Mouse (Mus musculus) adipocyte (in vitro differentiated cells): ENCODE data around the gene Lap3.

Experiments
- DNase-seq: peaks from one replicate; pipeline ENCODE4 v3.0.0-alpha.2; 2016; ENCODE audit warnings: low spot score

Lap3 gene

DNA sequence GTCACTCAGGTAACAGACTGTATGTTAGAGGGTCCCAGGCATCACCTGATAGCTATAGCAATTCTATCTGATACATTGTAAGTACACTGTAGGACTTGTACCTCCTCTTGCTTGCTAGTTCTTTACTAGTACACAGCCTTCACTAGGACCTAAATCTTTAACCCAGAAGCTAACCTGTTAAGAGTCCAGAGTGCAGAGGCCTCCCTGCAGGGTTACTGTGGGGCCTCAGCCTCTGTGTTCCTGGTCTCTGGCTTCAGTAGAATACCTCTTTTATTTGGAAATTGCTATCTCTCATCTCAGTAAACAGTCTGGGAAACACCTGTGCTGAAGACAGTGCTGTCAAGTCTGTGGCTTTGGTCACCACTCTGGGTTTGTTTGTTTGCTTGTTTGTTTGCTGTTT, 2.9 kb downstream of the Lap3 start:
- no peak for DNase-seq

- DNase-seq: peak; percentile 52
Measured at GRCm38 (mm10) chr5:45496479-45496878, 3.3 kb downstream of the Lap3 start.

GRCm38 (mm10) chr5:45496930-45497550, 3.9 kb downstream of the Lap3 start:
- DNase-seq: no peak

GRCm38 (mm10) chr5:45497564-45497963, 4.4 kb downstream of the Lap3 start:
- no peak for DNase-seq

GRCm38 (mm10) chr5:45510071-45510470, 16.9 kb downstream of the Lap3 start:
- no peak for DNase-seq

DNA sequence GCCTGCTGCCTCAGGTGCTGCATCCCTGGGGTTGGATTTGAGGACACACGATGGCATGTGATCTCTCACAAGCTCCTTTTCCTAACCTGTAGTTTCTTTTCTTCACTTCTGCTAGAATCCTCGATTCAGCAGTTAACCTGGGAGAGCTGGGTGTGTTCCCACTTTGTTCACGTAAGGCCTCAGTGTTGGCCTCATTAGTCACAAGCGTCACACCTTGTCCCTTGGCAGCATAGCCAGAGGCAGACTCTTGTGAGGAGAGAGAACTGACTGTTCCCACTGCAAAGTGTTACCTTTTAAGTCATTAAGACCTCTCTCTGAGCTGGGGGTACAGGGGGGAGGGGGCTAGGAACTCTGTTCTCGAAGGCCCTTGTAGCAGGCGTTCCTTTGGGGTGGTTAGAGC, 19.7 kb downstream of the Lap3 start:
- no peak for DNase-seq

GRCm38 (mm10) chr5:45513511-45513910, 20.3 kb downstream of the Lap3 start:
- no peak for DNase-seq

GRCm38 (mm10) chr5:45514599-45514998, 21.4 kb downstream of the Lap3 start:
- no peak for DNase-seq

GRCm38 (mm10) chr5:45515151-45515743, 22.1 kb downstream of the Lap3 start:
- no peak for DNase-seq

- DNase-seq: peak; percentile 93
Measured at GRCm38 (mm10) chr5:45519960-45520808, 27.0 kb downstream of the Lap3 start, which contains the start of gene Med28. TSS of gene Med28 (plus strand) at chr5:45520229.

DNA sequence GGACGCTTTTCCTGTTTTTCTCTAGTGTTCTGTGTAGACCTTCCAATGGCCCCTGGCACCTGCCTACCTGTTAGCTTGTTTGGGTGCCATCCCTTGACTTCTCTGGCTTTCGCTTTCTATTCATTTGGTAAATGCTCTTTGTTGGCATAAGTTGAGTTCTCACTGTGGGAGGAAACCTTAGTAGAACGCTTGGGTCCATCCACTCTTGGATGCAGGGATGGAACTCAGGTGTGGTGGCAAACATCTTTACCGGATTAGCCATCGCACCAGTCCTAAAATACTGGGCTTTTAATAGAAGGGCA, 27.6 kb downstream of the Lap3 start:
- no peak for DNase-seq

DNA sequence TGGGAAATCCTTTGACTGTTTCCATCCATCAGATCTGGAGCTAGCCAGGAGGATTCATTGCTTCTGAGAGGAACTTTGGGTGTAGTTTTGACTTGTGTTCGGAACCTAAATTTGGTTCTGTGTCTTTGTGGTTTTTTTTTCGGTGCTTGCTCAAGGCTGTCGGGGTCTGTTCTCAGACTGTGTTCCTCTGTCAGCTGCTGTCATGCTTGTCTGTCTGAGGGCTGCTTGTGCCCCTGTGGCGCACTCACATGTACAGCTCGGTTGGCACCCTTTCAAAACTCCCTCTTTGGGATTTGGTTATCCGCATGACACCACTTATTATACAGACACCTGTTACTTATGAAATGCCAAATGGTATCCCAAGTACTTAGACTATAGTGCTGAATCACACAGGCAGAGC, 28.4 kb downstream of the Lap3 start:
- no peak for DNase-seq

DNA sequence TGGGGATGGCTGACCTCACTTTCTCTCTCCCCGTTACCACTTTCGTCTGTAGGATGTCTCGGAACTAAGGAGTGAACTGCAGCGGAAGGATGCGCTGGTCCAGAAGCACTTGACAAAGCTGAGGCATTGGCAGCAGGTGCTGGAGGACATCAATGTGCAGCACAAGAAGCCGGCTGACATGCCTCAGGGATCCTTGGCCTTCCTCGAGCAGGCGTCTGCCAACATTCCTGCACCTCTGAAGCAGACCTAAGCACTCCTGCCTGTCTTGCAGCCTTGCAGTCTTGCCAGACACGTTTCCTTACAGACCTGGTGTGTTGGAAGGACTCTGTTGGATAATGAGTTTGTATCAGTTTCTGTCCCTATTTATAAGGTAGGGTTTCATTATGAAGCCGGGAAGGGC, 31.9 kb downstream of the Lap3 start:
- DNase-seq: no peak

GRCm38 (mm10) chr5:45526338-45526737, 33.2 kb downstream of the Lap3 start:
- no peak for DNase-seq

DNA sequence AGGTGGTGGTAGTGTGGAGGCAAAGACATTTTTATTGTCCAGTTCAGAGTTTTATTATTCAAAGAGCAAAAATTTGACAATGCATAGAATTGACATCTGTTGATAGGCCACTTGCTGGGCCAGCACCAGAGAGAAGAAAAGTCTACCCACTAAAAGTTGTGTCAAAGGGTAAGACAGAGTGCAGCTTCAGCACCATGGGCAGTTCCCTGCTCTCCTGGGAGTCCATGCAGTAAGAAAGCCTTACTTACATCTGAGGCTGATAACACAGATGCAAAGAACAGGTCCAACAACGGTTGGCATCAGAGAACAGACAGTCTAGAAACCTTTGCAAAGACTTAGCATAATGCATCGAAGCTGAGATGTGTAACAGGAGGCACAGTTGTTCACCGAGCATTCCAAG, 36.5 kb downstream of the Lap3 start:
- peak; percentile 82 for DNase-seq

DNA sequence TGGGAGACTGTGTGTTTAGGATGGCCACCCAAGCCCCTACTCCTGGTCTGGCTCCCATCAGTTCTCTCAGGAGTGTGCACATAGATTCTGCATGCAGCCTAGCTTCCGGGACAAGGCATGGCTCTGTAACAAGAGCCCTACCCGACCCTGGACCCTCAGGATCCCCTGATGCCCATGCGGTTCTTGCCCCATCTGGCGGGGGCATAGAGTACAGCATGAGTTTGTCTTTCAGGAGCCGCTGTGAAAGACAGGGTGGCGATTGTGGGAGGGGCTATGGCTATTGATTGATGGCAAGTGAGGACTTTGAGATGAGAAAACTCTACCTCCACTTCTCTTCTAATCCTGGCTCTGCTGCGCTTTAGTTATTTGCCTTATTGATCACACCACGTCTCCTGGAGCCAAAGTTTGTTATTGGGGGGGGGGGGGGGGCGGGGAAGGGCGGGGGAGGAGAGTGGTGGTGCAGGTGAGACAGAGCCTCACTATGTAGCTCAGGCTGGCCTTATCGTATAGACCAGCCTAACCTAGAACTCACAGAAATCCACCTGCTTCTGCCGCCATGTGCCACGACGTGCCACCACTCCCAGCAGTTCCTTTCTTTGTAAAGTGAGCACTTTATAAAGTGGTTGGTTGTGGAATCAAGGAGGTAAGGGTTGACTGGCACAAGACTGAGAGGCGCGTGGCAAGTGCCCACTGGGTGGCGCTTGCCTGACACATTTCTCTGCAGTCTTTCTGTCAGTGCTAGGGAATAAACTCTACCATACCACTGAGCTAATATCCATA, 41.3 kb downstream of the Lap3 start:
- DNase-seq: peak; percentile 52

DNA sequence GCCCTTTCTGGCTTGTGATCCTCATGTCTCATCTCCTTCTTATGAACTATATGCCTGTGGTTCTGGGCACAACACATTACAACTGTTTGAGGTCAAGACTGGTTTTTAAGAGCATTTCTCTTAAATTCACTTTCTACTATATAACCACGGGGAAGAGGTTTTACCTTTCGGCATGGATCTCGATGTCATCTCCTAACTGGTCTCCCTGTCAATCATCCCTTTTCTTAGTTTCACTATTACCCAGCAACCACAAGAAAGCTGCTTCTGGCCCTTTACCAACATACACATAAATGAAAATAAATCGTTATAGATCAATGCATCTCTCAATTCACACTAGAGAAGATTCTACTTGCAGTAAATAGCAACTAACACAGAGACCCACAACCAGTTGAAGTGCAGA, 42.0 kb downstream of the Lap3 start:
- DNase-seq: no peak

DNA sequence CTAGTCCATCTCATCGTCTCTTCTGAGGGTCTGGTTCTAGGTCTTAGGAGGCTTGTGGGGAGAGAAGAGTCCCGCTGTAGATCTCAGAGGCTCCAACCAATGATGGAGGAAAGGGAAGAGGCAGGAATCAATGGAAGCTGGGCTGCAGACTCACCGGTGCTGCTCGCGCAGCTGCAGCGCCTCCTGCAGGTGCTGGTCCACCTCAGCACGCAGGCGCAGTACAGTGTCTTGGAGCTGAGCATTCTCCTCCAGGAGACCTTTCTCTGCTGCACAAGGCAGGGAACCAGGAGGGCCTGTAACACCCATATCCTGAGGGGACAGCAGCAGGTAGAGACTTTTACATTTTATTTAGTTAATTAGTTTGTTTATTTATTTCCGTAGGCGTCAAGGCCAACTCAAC, 46.3 kb downstream of the Lap3 start:
- no peak for DNase-seq

DNA sequence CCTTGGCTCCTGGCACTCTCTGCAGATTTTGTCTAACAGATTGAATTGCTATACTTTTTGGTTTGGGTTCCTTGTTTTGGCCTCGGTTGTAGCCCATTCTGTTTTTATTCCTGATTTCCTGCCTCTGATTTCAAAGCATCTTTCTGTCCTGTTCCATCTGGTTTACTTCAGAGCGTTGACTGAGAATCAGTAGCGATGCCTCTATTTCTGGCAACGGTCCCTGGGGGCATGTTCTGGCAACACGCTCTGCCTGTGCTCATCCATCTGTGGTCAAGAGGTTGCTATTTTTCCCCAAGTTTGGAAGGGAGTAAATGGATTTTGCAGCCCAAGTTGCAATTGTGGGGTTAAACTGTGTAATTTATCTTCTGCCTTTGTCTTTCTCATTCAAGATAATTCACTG, 50.2 kb downstream of the Lap3 start:
- DNase-seq: peak; percentile 28

DNA sequence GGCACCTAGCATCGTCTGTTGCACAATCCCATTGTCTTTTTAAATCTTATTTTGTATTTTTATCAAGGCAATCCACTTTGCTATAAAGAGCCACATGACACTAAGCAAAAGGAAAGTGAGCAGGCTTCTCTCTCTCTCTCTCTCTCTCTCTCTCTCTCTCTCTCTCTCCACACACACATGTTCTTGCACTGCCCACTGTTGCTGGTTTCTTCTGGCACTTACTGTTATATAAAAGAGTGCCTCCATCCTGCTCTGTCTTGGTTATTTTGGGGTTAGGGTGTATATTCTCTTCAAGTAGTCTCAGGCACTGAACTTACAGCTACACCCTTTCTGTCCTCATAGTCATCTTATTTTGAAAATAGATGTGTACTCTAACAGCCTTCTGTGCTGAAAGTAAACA, 56.4 kb downstream of the Lap3 start:
- no peak for DNase-seq
